Mouse (Mus musculus): ENCODE data around the gene Gm26566.
A peak's percentile ranks its signal among the peaks of the same experiment; 100 is the strongest.

Gm26566 gene

DNA sequence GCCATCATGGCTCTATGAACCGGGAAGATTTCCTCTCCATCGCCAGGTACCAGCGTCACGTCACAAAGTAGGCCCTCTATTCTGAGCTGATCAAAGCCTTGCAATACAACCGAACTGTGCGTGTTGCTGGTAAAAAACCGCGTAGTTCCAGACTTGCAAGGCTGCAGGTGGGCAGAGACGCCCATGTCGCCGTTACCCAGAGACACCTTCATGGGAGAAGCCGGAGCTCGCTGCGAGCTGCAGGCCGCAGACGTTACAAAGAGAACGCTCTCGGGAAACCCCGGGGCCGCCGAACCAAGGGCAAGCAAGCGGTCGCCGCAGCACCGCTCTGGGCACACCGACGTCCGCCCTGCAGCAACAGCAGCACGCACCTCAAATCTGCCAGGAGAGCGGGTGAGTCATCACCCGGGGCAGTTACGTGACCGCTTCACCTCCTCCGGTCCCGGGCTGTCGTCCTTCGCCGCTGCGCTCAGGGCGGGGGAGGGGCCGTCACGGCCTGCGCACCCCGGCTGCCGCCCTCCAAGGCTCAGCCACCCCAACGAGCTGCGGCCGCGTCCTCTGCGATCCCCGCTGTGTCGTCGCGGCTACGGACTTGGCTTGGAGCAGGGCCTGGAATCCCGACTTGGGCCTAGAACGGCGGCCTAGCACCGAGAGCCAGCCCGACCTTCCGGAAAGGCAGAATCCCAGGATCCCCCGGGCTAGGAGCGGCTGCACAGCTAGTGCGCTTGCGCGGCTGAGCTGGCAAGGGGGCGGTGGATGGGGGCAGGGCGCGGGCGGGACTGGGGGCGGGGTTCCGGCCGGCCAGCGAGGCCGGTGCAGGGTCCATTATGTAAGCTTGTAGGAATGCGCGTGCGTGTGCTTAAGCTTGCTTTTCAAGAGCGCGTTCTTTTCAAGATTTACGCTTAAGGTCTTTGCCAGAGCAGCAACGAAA is at the start of gene Gm26566, which contains the start of gene Klhl9:
Gene Gm26566, plus strand, starts transcription at position 15 of the 931 bp plus-strand sequence.
Gene Klhl9, minus strand, starts transcription at position 675 of the 931 bp plus-strand sequence.
- DNase-seq: peak; percentile 94

DNA sequence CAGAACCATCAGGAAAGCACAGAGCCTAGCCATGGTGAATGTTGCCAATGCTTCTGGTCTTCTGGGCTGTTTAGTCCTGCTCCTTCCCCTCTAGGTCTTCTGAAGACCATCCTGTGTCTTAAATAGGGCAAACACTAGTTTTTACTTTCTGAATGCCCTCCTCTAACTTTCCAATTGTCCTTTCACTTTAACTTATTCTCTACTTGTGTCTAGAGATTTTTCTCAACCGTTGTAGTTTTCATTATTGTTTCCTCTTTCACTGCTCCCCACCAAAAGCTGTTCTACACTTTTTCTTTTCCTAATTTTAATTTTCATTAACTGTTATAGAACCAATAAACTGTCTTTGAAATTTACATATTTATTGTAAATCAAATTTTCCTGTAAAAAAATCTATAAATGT is 44.8 kb upstream of the Gm26566 start, which contains the start of gene Ifna16:
Gene Ifna16, minus strand, starts transcription at position 101 of the 400 bp plus-strand sequence.
- no peak for DNase-seq

DNA sequence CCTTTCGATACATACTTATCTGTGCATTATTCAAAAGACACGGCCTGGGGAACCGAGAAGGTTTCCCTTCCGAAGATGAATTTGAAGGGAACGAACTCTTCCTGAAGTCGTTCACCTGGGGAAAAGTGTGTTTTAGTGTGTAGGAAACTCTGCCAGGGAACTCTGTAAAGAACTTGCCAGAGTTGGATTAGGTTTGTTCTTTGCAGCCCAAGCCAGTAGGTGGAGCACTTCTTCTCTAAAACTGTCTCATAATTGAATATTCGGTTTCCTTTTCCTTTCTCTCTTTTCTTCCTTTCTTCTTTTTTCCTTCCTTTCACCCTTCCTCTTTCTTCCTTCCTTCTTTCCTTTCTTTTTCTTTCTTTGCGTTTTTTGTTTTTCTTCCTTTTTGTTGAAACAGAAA is 41.2 kb upstream of the Gm26566 start:
- peak; percentile 33 for DNase-seq

DNA sequence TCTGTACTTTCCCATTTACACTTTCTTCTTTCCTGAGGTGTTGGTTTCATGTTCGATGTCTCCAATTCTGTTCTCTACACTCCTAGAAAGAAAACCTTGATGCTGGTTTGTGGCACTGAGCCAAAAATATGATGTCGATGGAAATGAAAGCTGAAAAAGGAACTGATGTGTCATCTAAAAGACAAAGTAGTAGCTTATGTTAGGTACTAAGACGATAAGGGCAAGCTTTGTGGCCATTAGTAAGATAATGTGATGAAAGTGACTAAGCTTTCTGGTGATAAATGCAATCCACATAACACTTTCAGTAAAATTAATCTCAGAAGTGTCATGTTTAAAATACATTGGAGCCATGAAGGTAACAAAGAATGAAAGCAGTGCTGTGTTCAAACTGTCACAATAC is 40.3 kb upstream of the Gm26566 start:
- DNase-seq: no peak

DNA sequence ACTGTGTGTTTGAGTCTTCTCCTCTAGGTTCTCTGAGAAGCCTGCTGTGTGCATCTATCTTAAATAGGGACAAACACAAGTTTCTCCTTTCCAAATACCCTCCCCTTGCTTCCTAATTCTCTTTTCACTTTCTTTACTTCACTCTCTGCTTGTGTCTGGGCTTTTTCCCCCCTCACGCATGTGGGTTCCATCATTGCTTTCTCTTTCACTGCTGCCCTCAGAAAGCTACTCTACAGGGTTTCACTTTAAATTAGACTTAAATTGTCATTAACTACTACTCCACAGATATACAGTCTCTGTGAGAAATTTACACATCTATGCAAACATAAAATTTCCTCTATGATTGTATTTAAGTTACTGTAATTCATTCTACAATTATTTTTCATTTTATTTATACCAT is 37.8 kb upstream of the Gm26566 start, which contains the start of gene Ifna2:
Gene Ifna2, minus strand, starts transcription at position 101 of the 400 bp plus-strand sequence.
- DNase-seq: no peak

DNA sequence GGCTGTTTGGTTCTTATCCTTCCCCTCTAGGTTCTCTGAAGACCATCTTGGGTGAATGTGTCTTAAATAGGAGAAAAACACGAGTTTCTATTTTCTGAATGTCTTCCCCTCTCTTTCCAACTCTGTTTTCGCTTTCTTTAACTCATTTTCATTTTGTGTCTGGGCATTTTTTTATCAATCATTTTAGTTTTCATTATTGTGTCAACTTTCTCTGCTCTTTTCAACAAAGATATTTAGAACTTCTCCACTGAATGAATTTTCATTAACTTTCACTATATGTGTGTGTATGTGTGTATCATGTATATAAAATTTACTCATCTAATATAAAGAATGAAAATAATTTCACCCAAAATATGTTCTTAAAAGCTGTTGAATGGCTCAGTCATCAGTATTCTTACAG is 30.3 kb upstream of the Gm26566 start, which contains the start of gene Ifnab:
Gene Ifnab, minus strand, starts transcription at position 101 of the 400 bp plus-strand sequence.
- DNase-seq: no peak

DNA sequence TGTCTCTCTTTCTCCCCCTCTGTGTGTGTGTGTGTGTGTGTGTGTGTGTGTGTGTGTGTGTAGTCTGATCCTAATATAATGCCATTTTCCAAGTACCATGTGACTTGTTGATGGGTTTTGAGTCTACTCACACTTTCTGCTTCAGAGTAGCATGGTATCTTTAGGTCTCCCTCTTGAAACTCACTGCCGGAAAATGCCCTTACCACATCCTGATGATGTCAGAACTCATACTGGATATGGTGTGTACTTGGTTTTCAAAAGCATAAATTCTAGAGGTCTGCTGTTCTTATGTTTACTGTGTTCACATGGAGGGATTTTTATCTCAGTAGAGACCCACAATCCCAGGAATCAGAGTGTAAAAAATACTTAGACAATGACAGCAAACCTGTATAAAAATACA is 29.1 kb upstream of the Gm26566 start:
- DNase-seq: no peak

DNA sequence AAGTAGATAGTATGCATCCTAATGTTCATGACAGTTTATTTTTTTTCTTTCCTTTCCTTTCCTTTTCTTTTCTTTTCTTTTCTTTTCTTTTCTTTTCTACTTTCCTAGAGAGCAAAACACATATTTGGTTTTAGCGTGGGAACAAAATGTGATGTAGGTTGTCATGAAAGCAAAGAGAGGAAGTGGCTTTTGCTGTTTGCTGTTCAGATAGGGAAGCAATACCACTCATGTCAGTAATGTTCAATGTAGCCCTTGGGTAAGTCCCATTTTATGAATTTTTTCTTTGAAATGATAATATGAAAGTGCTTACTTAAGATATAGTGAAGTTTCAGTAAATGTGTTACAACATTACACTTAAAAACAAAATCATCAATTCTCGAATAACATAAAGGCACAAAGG is 28.2 kb upstream of the Gm26566 start:
- DNase-seq: no peak

DNA sequence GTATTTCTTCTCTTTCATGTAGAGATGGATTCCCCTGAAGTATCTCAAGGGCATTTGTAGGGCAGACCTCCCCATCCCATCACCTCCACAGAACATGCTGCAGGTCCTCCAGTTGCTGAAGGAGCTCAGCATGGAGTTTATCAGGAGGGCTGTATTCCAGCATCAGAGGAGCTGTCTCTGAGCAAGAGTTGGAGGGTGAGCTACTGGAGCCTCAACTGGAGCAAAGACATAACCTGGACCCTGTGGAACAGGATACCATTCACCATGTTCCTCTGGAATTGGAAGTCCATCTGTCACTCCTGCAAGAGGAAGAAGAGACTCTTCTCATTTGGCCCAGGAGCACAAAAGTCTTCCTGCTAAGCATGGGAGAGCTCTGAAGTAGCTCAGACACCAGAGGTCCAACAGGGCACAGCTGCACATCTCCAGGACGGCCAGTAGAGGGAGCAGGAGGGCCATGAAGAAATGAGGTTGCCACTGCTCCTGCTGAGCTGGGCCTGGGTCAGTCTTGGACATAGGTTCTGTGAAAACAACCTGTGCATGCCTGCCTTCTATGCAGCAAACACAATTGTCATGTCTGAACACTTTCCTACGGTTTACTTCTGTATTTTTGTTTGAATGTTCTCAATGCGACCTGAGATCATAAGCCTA is 25.2 kb upstream of the Gm26566 start:
- peak; percentile 86 for DNase-seq

DNA sequence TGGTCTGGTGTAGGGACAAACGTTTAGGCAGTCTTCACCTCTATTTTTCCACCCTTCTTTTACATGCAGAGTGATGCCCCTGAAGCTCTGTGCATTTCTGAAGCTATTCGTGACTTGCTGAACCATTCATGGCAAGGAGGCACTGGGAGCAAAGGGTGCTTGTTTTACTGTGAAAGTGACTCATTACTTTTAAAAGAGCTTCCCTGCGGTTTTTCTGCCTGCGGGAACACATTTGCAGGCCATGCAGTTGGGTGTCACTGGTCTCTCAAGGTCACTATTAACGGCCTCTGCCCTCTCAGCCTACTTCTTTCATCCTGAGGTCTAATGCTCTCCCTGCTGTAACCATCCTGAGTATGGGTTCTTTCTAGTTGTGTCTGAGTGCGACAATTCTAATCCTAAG is 24.5 kb upstream of the Gm26566 start:
- no peak for DNase-seq

DNA sequence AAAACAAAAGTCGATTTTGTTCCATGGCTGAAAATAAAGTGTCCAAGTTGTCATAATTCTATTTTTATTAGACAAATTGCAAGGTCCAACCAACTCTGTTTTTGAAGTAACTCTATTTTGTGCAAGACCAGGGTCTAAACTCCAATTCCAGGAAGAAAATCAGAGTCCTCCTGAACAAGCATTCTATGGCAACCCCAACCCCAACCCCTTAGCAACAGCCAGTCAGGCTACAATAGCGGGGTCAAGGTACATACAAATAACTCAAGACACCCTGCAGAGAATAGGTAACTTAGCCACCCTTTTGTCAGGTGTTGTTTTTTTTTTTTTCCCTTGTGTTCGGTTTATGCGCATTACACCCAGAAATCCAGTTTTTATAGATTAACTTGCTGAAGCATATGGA is 23.9 kb upstream of the Gm26566 start:
- no peak for DNase-seq

DNA sequence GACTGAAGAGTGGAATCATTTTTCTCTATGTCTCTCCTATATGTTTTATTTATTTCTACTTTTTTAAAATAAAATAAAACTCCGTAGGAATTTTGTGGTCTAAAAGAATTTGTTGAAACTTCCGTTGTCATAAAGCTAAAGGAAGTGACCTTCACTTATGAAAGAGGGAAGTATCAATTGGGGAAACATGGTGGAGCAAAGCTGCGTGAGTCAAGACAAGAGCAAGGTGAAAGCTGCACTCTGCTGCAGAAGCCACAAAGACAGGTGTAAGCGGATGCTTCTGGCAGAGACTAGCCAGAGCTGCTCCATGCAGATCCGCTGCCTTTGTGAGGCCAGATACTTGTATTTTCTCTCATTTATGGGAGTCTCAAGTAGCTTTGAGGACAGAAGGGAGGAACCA is 22.8 kb upstream of the Gm26566 start:
- DNase-seq: no peak

DNA sequence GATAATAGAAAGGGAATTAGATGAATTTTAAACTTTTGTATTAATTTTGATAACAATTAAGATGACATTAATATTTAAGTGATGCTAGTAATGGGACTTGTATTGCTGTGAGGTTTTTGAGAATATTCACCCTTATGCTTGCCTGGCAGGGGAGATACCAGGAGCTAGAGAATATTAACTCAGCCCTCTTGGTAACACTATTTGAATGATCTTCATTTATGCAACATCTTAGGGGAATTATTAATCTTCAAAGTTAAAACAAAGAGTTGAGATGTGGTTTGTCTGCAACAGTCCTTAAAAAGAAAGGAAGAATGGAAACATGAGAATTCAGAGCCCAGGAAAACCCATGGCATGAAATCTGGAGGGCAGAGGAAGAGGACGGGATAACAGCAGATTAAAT is 22.3 kb upstream of the Gm26566 start:
- no peak for DNase-seq

DNA sequence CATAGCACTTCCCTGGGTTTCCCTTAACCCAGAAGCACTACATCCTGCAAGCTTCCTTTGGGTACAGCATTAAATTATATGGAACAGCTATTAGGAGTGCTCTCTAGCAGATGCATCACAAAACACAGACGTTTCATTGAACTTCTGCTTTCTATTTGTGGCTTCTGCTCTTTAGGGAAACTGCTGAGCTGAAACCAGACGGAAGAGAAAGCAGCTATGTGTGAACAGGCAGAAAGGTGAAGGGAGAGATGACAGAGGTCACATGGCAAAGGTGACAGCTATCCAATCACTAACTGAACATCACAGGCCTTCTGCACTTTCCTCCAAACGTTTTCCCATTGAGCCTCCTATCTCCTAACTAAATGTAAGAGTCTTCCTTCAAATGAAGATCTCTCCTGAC is 15.7 kb upstream of the Gm26566 start:
- no peak for DNase-seq

DNA sequence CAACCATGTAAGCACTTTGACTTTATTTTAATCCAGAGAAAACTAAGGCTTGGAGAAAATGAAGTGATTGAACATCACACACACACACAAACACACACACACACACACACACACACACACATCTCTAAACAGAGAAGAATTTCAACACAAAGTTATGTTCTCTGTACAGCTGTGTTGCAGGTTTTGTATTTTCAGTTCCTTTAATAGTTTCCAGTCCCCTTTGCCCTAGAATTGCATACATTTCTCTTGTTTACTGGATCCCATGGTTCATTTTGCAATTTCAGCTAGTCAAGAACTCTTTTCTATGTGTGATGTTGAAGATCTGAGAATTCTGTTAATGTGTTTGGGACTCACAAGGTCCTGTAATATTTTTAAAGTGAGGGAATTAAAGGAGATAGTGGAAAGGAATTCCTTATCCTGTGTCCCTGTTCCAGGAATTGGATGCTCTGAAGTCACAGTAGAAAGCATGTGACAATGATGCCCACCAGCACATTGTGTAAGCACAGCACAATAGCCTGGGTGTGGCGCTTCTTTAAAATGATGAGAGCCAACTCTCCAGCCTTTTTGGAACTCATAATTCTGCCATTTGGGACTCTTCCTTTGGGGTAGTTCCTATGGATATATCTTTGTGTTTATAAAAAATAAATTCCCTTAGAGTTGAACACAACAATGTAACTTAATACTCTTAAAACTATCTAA is 14.3 kb upstream of the Gm26566 start:
- no peak for DNase-seq

DNA sequence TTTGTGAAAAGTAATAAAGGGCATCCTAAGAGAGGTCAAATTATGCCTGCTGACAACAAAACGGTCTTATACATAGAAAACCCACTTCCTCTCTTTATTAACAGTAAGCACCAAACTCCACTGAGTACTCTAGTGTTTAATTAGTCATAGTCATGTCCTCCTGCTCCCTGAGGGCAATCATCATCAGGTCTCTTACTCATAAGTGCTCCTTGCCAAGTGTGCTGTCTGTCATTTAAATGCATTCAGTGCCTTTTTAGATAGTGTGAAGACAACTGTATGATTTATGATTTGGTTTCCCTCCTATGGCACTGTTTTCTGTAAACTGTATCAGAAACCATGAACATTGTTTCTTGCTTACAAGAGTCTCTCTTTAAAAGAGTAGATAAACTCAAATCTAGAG is 7.3 kb upstream of the Gm26566 start:
- no peak for DNase-seq

DNA sequence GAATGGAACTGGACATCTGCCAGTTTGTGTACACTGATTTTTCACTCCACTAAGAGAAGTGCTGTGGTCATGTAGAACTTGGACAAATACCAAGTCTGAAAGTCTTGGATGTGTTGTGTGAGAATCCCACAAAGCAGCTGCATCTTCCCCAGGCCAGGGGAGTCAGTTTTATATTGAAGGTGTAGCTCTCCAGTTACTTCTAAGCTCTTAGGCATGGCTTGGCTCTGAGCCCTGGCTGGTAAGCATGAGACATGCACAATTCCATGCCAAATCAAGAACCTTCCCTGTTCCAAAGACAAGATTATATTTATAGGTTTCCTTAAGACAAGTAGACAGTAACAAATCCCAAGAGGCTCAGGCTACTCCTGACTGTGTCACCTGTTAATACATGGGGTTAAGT is 6.5 kb upstream of the Gm26566 start:
- DNase-seq: no peak

DNA sequence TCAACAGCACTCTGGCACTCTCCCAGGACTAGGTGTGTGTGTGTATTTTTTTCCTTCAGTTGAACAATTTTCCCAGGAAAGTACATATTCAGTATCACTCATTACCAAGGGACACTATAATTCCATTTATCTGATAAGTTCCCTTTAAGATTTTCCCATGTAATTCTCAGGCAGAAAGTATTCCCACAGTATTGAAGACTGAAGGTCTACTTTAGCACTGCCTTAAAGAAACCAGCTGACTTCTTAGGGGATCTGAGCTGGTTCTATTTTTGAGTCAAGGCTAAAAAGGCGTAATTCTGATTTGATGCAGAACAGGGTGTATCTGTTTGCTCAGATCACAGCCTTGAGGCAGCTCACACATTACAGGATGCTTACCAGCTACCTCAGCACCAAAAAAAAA is 2.9 kb upstream of the Gm26566 start:
- no peak for DNase-seq

DNA sequence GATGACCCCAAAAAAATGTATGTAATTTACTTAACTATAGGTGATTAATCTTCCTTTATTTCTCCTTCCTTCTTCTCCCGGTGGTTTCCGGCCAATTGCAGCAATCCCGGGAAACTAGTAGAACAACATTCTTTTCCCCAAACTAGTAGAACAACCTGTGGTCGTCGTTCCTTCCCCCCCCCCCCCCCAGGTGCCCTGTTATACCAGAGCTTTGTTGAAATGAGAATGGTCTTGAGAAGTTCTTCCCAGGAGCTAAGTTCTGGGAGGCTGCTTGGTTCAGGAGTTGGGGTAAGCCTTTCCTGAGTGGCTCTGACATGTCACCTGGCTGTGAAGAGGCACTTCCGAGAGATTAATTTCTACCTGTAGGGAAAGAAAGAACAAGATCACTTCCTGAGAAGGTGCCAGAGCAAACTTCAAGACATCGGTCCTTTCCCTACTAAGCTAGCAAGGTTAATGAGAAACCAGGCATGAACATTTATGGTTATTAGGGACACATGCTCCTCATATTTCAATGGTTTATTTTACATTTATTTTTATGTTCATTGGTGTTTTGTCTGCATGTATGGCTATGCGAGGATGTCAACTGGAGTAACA is 2.0 kb downstream of the Gm26566 start:
- DNase-seq: no peak

DNA sequence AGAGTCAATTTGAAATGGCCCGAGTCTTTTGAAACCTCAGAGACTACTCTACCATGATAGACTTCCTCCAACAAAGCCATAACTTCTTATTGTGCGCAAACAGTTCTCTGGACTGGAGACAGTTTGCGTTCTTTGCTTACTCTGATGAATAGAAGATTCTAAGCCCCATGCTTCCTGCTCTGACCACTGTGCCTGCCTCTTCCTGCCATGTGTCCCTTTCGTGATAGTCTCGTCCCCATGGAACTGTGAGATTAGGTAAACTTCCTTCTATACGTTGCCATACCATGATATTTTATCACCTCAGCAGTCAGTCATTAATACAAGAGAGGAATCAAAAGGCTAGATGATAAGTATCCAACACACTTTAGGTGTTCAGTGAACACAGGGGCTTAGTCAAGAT is 5.1 kb downstream of the Gm26566 start:
- no peak for DNase-seq

DNA sequence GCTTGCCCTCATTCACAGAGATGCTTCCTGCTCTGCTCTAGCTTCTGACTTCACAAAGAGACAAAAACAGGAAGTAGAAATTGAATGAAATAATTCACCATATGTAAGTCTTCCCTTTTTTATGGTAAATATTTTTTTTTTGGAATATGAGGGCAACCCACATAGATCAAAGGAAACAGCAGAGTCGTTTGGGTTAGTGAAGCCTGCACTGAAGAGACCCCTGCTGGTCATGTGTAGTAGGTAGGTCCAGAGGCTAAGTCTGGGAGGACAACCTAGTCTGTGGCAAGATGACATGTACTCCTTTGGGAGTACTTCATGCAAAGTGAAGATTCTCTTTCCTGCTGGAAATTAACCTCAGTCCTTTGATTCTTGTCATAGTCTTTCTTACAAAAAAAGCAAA is 5.7 kb downstream of the Gm26566 start:
- peak; percentile 59 for DNase-seq

DNA sequence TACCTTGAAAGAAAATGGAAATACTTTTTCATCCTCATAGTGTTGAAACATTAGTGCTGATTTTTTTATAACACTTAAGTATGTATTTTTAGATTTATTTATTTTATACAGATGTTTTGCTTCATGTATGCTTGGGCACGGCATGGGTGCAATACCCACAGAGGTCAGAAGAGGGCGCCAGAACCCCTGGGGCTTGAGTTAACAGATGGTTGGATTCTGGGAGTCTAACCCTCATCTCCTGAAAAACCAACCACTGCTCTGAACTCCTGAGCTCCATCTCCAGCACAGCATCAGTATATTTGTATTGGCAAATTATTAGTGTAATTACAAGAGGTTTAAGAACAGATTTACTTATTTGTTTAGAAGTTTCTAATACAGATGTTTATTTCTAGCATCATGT is 16.9 kb downstream of the Gm26566 start:
- DNase-seq: peak; percentile 83

DNA sequence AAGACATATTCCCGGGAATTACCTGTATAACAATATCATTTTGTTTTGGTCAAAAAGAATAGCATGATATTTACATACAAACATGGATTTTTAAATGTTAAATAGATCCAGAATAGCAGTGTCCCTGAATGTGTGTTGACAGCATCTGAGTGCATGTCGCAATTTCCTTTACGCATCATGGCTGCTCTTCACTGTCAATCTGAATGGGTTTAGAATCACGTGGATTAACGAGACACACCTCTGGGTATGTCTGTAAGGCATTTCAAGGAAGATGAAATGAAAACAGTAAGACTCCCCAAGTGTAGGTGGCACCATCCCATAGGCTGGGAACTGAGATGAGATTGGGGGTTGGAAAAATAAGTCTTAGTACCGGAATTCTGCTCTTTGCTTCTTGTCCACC is 17.4 kb downstream of the Gm26566 start:
- DNase-seq: no peak

Data from lung, postnatal 10 days (tissue).